Mouse (Mus musculus): ENCODE measurements at regions not wholly inside any gene's neighbourhood (a gene's known extent, or its start where the extent isn't known, plus 50 kb on each side); places are given as distances from the start of the nearest gene placed in this dataset.
A peak's percentile ranks its signal among the peaks of the same experiment; 100 is the strongest.

GRCm38 (mm10) chr11:105538421-105539210 lies 51.2 kb upstream of the Tanc2 start:
- no peaks in the 10 kb centered on the region for H3K27me3 ChIP-seq
- H3K4me1 ChIP-seq (replicated peaks) = no peaks in the 10 kb centered on the region; the same call in 1 of the 2 replicates
- WGBS = 88% methylated on average over 7 of the region's 7 CpGs
- no peak overlapping the region for H3K4me2 ChIP-seq
- H3K4me3 ChIP-seq = no peak overlapping the region
- H3K36me3 ChIP-seq = no peaks in the 10 kb centered on the region
- no peak for ATAC-seq (replicated peaks; ENCODE audit: insufficient number of reproducible peaks, insufficient read depth, low FRiP score, low read depth)
- H3K9me3 ChIP-seq (replicated peaks) = no peaks in the 10 kb centered on the region
- no peak overlapping the region for H3K27ac ChIP-seq
- no peak overlapping the region for H3K9ac ChIP-seq

- Histone ChIP-seq H3K9me3 (replicated peaks) (no peaks in the 10 kb centered on the region), H3K4me2 (no peak overlapping the region), H3K9ac (no peak overlapping the region), H3K4me3 (no peak overlapping the region), H3K27ac (no peak overlapping the region), H3K36me3 (no peaks in the 10 kb centered on the region), H3K27me3 (no peaks in the 10 kb centered on the region), H3K4me1 (replicated peaks) (0 out of 2 replicates have a peak, but pooled peaks cover 4% of the 10 kb centered on the region)
- no peak for ATAC-seq (replicated peaks; ENCODE audit: insufficient number of reproducible peaks, insufficient read depth, low FRiP score, low read depth)
- WGBS = 86% methylated on average over 5 of the region's 5 CpGs
Measured at GRCm38 (mm10) chr11:105532616-105533015, 57.2 kb upstream of the Tanc2 start.

- 78% methylated on average over 10 of the region's 10 CpGs for WGBS
- no peaks in the 10 kb centered on the region for H3K9me3 ChIP-seq (replicated peaks)
- H3K27me3 ChIP-seq = no peaks in the 10 kb centered on the region
- H3K4me1 ChIP-seq (replicated peaks) = peaks cover 12% of the 10 kb centered on the region
- H3K27ac ChIP-seq = peak overlapping the region; percentile 12
- no peaks in the 10 kb centered on the region for H3K36me3 ChIP-seq
- H3K9ac ChIP-seq = no peak overlapping the region
- ATAC-seq (replicated peaks; ENCODE audit: insufficient number of reproducible peaks, insufficient read depth, low FRiP score, low read depth) = no peak; the same call in 1 of the 2 replicates
- H3K4me3 ChIP-seq = no peak overlapping the region
- no peak overlapping the region for H3K4me2 ChIP-seq
Measured at GRCm38 (mm10) chr11:105530711-105531157, 59.1 kb upstream of the Tanc2 start.

- H3K27me3 ChIP-seq = no peaks in the 10 kb centered on the region
- H3K4me1 ChIP-seq (replicated peaks) = peaks cover 17% of the 10 kb centered on the region
- 89% methylated on average over 4 of the region's 4 CpGs for WGBS
- H3K4me3 ChIP-seq = no peak overlapping the region
- H3K9ac ChIP-seq = no peak overlapping the region
- no peak overlapping the region for H3K4me2 ChIP-seq
- no peaks in the 10 kb centered on the region for H3K36me3 ChIP-seq
- peak; percentile 15; the same call in 1 of the 2 replicates for ATAC-seq (replicated peaks; ENCODE audit: insufficient number of reproducible peaks, insufficient read depth, low FRiP score, low read depth)
- no peaks in the 10 kb centered on the region for H3K9me3 ChIP-seq (replicated peaks)
- peak overlapping the region; percentile 11; the same call in 1 of the 2 replicates for H3K27ac ChIP-seq
Measured at GRCm38 (mm10) chr11:105526066-105526465, 63.7 kb upstream of the Tanc2 start.

GRCm38 (mm10) chr11:105525608-105526007 lies 64.2 kb upstream of the Tanc2 start:
- WGBS = 29% methylated on average over 5 of the region's 5 CpGs
- Histone ChIP-seq H3K4me2 (no peak overlapping the region), H3K4me1 (replicated peaks) (peaks cover 17% of the 10 kb centered on the region), H3K27me3 (no peaks in the 10 kb centered on the region), H3K4me3 (no peak overlapping the region), H3K9ac (no peak overlapping the region), H3K27ac (peak overlapping the region; percentile 11), H3K9me3 (replicated peaks) (no peaks in the 10 kb centered on the region), H3K36me3 (no peaks in the 10 kb centered on the region)
- peak; percentile 78 for ATAC-seq (replicated peaks; ENCODE audit: insufficient number of reproducible peaks, insufficient read depth, low FRiP score, low read depth)

GRCm38 (mm10) chr11:105524400-105524799 lies 65.4 kb upstream of the Tanc2 start:
- Histone ChIP-seq H3K27me3 (no peaks in the 10 kb centered on the region), H3K36me3 (no peaks in the 10 kb centered on the region), H3K9me3 (replicated peaks) (no peaks in the 10 kb centered on the region), H3K4me1 (replicated peaks) (peaks cover 13% of the 10 kb centered on the region), H3K27ac (peak overlapping the region; percentile 39; the same call in 1 of the 2 replicates), H3K4me3 (no peak overlapping the region), H3K9ac (no peak overlapping the region), H3K4me2 (no peak overlapping the region)
- WGBS = 64% methylated on average over 8 of the region's 8 CpGs
- no peak for ATAC-seq (replicated peaks; ENCODE audit: insufficient number of reproducible peaks, insufficient read depth, low FRiP score, low read depth)

- Histone ChIP-seq H3K9ac (no peak overlapping the region), H3K27me3 (no peaks in the 10 kb centered on the region), H3K36me3 (no peaks in the 10 kb centered on the region), H3K9me3 (replicated peaks) (no peaks in the 10 kb centered on the region), H3K27ac (no peak overlapping the region), H3K4me2 (no peak overlapping the region), H3K4me1 (replicated peaks) (peaks cover 13% of the 10 kb centered on the region), H3K4me3 (no peak overlapping the region)
- no peak for ATAC-seq (replicated peaks; ENCODE audit: insufficient number of reproducible peaks, insufficient read depth, low FRiP score, low read depth)
- WGBS = 55% methylated on average over 8 of the region's 8 CpGs
Measured at GRCm38 (mm10) chr11:105523765-105524164, 66.0 kb upstream of the Tanc2 start.

- H3K4me1 ChIP-seq (replicated peaks) = peaks cover 2% of the 10 kb centered on the region; the same call in 1 of the 2 replicates
- H3K4me2 ChIP-seq = no peak overlapping the region
- no peaks in the 10 kb centered on the region for H3K36me3 ChIP-seq
- ATAC-seq (replicated peaks; ENCODE audit: insufficient number of reproducible peaks, insufficient read depth, low FRiP score, low read depth) = no peak
- H3K4me3 ChIP-seq = no peak overlapping the region
- no peak overlapping the region for H3K27ac ChIP-seq
- no peak overlapping the region for H3K9ac ChIP-seq
- no peaks in the 10 kb centered on the region for H3K27me3 ChIP-seq
- H3K9me3 ChIP-seq (replicated peaks) = no peaks in the 10 kb centered on the region
- WGBS = 88% methylated on average over 3 of the region's 3 CpGs
Measured at GRCm38 (mm10) chr11:105520398-105520797, 63.9 kb upstream of the March10 start.

- 78% methylated on average over 10 of the region's 10 CpGs for WGBS
- Histone ChIP-seq H3K27me3 (no peaks in the 10 kb centered on the region), H3K27ac (no peak overlapping the region), H3K36me3 (no peaks in the 10 kb centered on the region), H3K9ac (no peak overlapping the region), H3K4me1 (replicated peaks) (peaks cover 23% of the 10 kb centered on the region), H3K4me2 (no peak overlapping the region), H3K9me3 (replicated peaks) (no peaks in the 10 kb centered on the region), H3K4me3 (no peak overlapping the region)
- no peak for ATAC-seq (replicated peaks; ENCODE audit: insufficient number of reproducible peaks, insufficient read depth, low FRiP score, low read depth)
Measured at GRCm38 (mm10) chr11:105513275-105513674, 56.7 kb upstream of the March10 start.

GRCm38 (mm10) chr11:105510626-105511025 lies 54.1 kb upstream of the March10 start:
- Histone ChIP-seq H3K27me3 (no peaks in the 10 kb centered on the region), H3K9me3 (replicated peaks) (no peaks in the 10 kb centered on the region), H3K9ac (no peak overlapping the region), H3K4me1 (replicated peaks) (peaks cover 50% of the 10 kb centered on the region), H3K27ac (0 out of 2 replicates have a peak overlapping the region, but pooled peaks have one; percentile 18), H3K4me3 (no peak overlapping the region), H3K4me2 (no peak overlapping the region), H3K36me3 (no peaks in the 10 kb centered on the region)
- no peak for ATAC-seq (replicated peaks; ENCODE audit: insufficient number of reproducible peaks, insufficient read depth, low FRiP score, low read depth)
- 59% methylated on average over 4 of the region's 4 CpGs for WGBS

GRCm38 (mm10) chr11:105510056-105510455 lies 53.5 kb upstream of the March10 start:
- H3K4me3 ChIP-seq = no peak overlapping the region

GRCm38 (mm10) chr11:105508660-105509038 lies 52.1 kb upstream of the March10 start:
- Histone ChIP-seq H3K9me3 (replicated peaks) (no peaks in the 10 kb centered on the region), H3K27ac (peak overlapping the region; percentile 33), H3K4me2 (peak overlapping the region; percentile 28; the same call in 1 of the 2 replicates), H3K9ac (no peak overlapping the region), H3K4me1 (replicated peaks) (peaks cover 66% of the 10 kb centered on the region), H3K4me3 (no peak overlapping the region), H3K36me3 (no peaks in the 10 kb centered on the region), H3K27me3 (no peaks in the 10 kb centered on the region)
- 63% methylated on average over 7 of the region's 7 CpGs for WGBS
- ATAC-seq (replicated peaks; ENCODE audit: insufficient number of reproducible peaks, insufficient read depth, low FRiP score, low read depth) = no peak

More at GRCm38 (mm10) chr11:105510056-105510455, 53.5 kb upstream of the March10 start:
- no peaks in the 10 kb centered on the region for H3K9me3 ChIP-seq (replicated peaks)
- H3K36me3 ChIP-seq = no peaks in the 10 kb centered on the region
- 39% methylated on average over 7 of the region's 7 CpGs for WGBS
- H3K27ac ChIP-seq = no peak overlapping the region
- peaks cover 56% of the 10 kb centered on the region for H3K4me1 ChIP-seq (replicated peaks)
- no peaks in the 10 kb centered on the region for H3K27me3 ChIP-seq
- ATAC-seq (replicated peaks; ENCODE audit: insufficient number of reproducible peaks, insufficient read depth, low FRiP score, low read depth) = no peak
- H3K4me2 ChIP-seq = no peak overlapping the region
- H3K9ac ChIP-seq = no peak overlapping the region

Measured in heart, embryonic 15.5 days (tissue).